Mouse (Mus musculus): ENCODE measurements at regions not wholly inside any gene's neighbourhood (a gene's known extent, or its start where the extent isn't known, plus 50 kb on each side); places are given as distances from the start of the nearest gene placed in this dataset.
"Not testable (repeated sequence)": the region's sequence is repeated elsewhere in the genome, so short reads cannot be mapped to it uniquely, and the experiment has no call there.

DNA sequence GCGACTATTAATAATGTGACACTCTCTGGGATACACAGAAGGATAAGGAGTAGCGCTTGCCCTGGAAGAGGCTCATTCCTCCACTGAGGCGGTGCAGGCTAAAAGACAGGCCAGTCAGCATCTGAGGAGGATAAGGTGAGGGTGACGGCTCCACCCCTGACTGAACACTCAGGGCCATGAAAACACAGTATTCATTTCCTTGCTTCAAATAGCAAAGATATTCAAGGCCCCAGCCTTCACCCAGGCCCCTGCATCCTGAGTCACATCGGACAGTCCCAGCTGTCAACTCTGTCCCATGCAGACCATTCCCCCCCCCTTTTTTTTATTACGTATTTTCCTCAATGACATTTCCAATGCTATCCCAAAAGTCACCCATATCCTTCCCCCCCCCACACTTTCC, 118.9 kb upstream of the 1700012A03Rik start:
- H3K4me3 ChIP-seq = no peak overlapping the region
- no peak for TF ChIP-seq CTCF (conservative IDR thresholded peaks at IDR 0.05)
- peak in 1 of 2 experiments; percentile 6 for DNase-seq (ENCODE audit: low spot score in 2 of 2)
- peak overlapping the region; percentile 65 for H3K27ac ChIP-seq

DNA sequence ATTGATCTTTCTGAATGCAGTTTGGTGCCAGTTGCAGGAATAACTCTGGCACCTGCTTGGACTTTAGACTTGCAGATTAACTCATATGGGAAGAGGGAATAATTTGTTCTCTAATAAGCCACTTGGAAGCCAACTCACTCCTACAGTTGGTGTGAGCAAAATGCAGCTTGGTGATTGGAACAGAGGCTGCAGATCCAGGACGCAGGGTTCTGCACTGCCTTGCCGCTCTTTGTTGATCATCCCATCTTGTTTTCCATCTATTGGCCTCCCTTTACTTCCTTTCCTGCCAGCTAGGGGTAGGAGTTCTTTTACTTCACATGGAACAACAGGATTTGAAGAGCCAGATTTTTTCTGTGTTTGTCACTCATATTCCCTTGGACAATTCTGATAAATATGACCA, 120.9 kb upstream of the 1700012A03Rik start:
- no peak overlapping the region for H3K4me3 ChIP-seq
- H3K27ac ChIP-seq = peak overlapping the region; percentile 94
- TF ChIP-seq CTCF (conservative IDR thresholded peaks at IDR 0.05) = peak; percentile 43
- DNase-seq (ENCODE audit: low spot score in 2 of 2) = peak; percentile 24 to 72

DNA sequence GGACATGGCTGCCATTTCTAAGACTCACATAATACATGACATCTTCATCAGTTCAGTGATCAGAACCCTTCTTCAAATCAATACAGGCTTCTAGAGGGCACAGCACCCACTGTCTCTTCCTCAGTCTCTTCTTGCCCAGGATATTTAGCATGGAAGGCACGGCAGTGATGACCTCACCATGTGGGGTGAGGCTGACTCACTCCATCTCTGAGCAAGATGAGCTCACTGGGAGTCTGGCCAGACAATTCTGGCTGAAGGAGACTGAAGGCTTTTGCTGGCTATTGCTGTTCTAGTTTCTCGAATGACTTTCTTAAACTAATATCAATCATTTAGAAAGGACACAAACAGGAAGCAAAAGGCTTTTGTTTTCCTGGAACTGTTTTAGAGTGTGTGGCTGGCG, 122.9 kb upstream of the 1700012A03Rik start:
- no peak for TF ChIP-seq CTCF (conservative IDR thresholded peaks at IDR 0.05)
- H3K4me3 ChIP-seq = no peak overlapping the region
- peak overlapping the region; percentile 94 for H3K27ac ChIP-seq
- no peak for DNase-seq (ENCODE audit: low spot score in 2 of 2)

DNA sequence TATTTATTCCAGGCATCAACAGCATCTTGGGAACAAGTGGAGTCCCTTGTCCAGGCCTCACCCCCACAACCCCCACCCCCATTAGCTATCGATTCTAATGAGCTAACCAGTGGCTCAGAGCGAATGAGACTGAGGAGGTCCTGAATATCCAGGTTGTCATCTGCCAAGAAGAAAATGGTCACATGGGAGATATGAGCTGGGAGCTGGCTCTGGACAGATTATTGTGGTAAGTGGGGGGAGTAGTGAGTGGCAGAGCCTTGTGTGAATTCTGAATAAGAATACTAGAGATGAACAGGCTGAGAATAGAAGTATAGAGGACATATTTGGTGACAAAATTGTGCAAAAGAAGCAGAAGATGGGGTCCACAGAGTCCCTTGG, 125.4 kb upstream of the 1700012A03Rik start:
- H3K4me3 ChIP-seq = no peak overlapping the region
- TF ChIP-seq CTCF (conservative IDR thresholded peaks at IDR 0.05) = no peak
- peak overlapping the region; percentile 94 for H3K27ac ChIP-seq
- no peak for DNase-seq (ENCODE audit: low spot score in 2 of 2)

GRCm38 (mm10) chr6:31923951-31924668, 125.9 kb upstream of the 1700012A03Rik start:
- no peak for TF ChIP-seq CTCF (conservative IDR thresholded peaks at IDR 0.05)
- no peak for DNase-seq (ENCODE audit: low spot score in 2 of 2)
- no peak overlapping the region for H3K4me3 ChIP-seq
- peak overlapping the region; percentile 94 for H3K27ac ChIP-seq

- DNase-seq (ENCODE audit: low spot score in 2 of 2) = no peak
- no peak overlapping the region for H3K4me3 ChIP-seq
- peak overlapping the region; percentile 94 for H3K27ac ChIP-seq
- TF ChIP-seq CTCF (conservative IDR thresholded peaks at IDR 0.05) = no peak
Observed at GRCm38 (mm10) chr6:31921561-31922152, 128.4 kb upstream of the 1700012A03Rik start.

- H3K4me3 ChIP-seq = no peak overlapping the region
- peak overlapping the region; percentile 89 for H3K27ac ChIP-seq
- no peak for TF ChIP-seq CTCF (conservative IDR thresholded peaks at IDR 0.05)
- peak; percentile 68 to 81 for DNase-seq (ENCODE audit: low spot score in 2 of 2)
Observed at GRCm38 (mm10) chr6:31917411-31918131, 132.5 kb upstream of the 1700012A03Rik start.

- DNase-seq (ENCODE audit: low spot score in 2 of 2) = no peak
- H3K4me3 ChIP-seq = no peak overlapping the region
- no peak for TF ChIP-seq CTCF (conservative IDR thresholded peaks at IDR 0.05)
- H3K27ac ChIP-seq = no peak overlapping the region
Observed at GRCm38 (mm10) chr6:31901791-31902190, 148.3 kb upstream of the 1700012A03Rik start.

GRCm38 (mm10) chr6:31899055-31899454, 151.0 kb upstream of the 1700012A03Rik start:
- TF ChIP-seq CTCF (conservative IDR thresholded peaks at IDR 0.05) = no peak
- peak; percentile 56 to 65 for DNase-seq (ENCODE audit: low spot score in 2 of 2)
- peak overlapping the region; percentile 53; the same call in 1 of the 2 replicates for H3K27ac ChIP-seq
- H3K4me3 ChIP-seq = no peak overlapping the region

DNA sequence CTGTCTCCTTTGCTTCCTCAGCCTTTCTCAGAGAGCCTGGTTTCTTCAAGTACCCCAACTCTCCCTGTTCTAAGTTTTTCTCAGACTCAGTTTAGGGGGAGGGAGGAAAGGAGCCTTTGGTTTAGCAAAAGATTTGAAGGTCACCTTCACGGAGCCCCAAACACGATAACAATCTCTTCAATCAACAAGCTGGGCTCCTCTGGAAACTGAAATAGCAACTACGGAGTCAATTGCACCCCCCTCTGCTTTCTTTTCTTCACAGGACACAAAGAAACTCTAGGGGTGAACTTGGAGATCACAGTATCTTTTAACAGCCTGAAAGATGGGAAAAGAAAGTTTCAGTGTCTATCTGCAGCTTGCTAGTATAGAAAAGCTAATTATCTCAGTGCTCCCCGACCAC, 151.4 kb upstream of the 1700012A03Rik start:
- TF ChIP-seq CTCF (conservative IDR thresholded peaks at IDR 0.05) = no peak
- Histone ChIP-seq H3K4me3 (no peak overlapping the region), H3K27ac (peak overlapping the region; percentile 53; the same call in 1 of the 2 replicates)
- no peak for DNase-seq (ENCODE audit: low spot score in 2 of 2)

- DNase-seq (ENCODE audit: low spot score in 2 of 2) = no peak
- H3K4me3 ChIP-seq = no peak overlapping the region
- H3K27ac ChIP-seq = no peak overlapping the region
- no peak for TF ChIP-seq CTCF (conservative IDR thresholded peaks at IDR 0.05)
Observed at GRCm38 (mm10) chr6:31897001-31897400, 153.0 kb upstream of the 1700012A03Rik start.

DNA sequence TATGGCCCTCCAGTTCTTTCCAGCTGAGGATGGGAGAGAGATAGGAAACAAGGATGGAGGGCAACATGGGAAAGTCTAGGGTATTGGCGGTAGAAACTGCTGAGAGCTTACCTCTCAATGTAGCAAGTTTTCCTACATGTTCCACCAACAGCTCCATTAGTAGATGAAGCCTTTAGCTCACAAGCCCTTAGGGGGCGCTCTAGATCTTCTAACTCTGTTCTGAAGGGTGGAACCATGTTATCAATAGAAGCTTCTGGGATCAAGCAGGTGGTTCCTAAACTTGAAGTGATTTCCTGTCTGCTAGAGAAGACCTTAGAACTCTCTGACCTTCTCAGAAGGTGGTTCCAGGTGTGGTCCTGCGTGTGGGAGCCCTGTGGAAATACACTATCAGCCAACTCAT, 154.2 kb upstream of the 1700012A03Rik start:
- no peak overlapping the region for H3K27ac ChIP-seq
- DNase-seq (ENCODE audit: low spot score in 2 of 2) = peak; percentile 45 to 46
- peak; percentile 74 for TF ChIP-seq CTCF (conservative IDR thresholded peaks at IDR 0.05)
- H3K4me3 ChIP-seq = no peak overlapping the region

- Histone ChIP-seq H3K4me3 (no peak overlapping the region), H3K27ac (no peak overlapping the region)
- no peak for TF ChIP-seq CTCF (conservative IDR thresholded peaks at IDR 0.05)
- DNase-seq (ENCODE audit: low spot score in 2 of 2) = no peak
Observed at GRCm38 (mm10) chr6:31886931-31887330, 163.1 kb upstream of the 1700012A03Rik start.

DNA sequence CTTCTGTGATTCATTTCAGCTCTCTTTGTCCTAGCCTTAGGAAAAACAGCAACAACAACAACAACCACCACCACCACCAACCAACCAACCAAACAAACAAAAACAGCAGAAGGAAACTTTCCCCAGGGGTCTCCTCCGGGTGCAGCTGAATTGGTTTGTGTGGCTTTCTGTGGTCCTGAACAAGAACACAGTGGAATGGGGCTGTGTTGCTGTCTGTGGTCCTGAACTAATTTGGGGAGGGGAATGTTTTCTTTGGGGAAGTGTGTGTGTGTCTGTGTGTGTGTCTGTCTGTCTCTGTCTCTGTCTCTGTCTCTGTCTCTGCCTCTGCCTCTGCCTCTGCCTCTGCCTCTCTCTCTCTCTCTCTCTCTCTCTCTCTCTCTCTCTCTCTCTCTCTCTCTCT, 164.8 kb upstream of the 1700012A03Rik start:
- not testable (repeated sequence) for H3K4me3 ChIP-seq; DNase-seq (ENCODE audit: low spot score in 2 of 2); H3K27ac ChIP-seq

Measured in layer of hippocampus, adult 2 months (tissue).